Mouse (Mus musculus) E14TG2a.4 (cell line): ENCODE measurements around the gene Jpt2.

Experiments used
- H3K27me3 ChIP-seq: 2 replicates; pipeline ENCODE4 v1.6.1; 2014; ENCODE audit warnings: low read length, control low read depth; ENCODE audit not compliant: insufficient read depth
- H3K36me3 ChIP-seq: 2 replicates; pipeline ENCODE4 v1.6.1; 2014; ENCODE audit warnings: low read length, control low read depth; ENCODE audit not compliant: insufficient read depth
- H3K4me1 ChIP-seq: replicated peaks from 2 replicates; pipeline ENCODE4 v1.6.1; 2014; ENCODE audit warnings: low read depth, low read length, control low read depth
- H3K4me3 ChIP-seq: replicated peaks from 2 replicates; pipeline ENCODE4 v1.5.1; 2014; ENCODE audit warnings: mild to moderate bottlenecking, low read length
- H3K9me3 ChIP-seq: 2 replicates; pipeline ENCODE4 v1.6.1; 2014; ENCODE audit warnings: low read length, control low read depth
- CTCF ChIP-seq: conservative IDR thresholded peaks from 2 replicates; pipeline ENCODE4 v1.5.1; 2014; ENCODE audit warnings: low read length
- NANOG ChIP-seq: IDR thresholded peaks from 2 replicates; pipeline ENCODE4 v1.6.1; 2014; ENCODE audit warnings: borderline replicate concordance, low read length, mixed read lengths
- POU5F1 ChIP-seq: IDR thresholded peaks from 2 replicates; pipeline ENCODE4 v1.6.1; 2014; ENCODE audit warnings: low read length, borderline replicate concordance

Jpt2 gene

DNA sequence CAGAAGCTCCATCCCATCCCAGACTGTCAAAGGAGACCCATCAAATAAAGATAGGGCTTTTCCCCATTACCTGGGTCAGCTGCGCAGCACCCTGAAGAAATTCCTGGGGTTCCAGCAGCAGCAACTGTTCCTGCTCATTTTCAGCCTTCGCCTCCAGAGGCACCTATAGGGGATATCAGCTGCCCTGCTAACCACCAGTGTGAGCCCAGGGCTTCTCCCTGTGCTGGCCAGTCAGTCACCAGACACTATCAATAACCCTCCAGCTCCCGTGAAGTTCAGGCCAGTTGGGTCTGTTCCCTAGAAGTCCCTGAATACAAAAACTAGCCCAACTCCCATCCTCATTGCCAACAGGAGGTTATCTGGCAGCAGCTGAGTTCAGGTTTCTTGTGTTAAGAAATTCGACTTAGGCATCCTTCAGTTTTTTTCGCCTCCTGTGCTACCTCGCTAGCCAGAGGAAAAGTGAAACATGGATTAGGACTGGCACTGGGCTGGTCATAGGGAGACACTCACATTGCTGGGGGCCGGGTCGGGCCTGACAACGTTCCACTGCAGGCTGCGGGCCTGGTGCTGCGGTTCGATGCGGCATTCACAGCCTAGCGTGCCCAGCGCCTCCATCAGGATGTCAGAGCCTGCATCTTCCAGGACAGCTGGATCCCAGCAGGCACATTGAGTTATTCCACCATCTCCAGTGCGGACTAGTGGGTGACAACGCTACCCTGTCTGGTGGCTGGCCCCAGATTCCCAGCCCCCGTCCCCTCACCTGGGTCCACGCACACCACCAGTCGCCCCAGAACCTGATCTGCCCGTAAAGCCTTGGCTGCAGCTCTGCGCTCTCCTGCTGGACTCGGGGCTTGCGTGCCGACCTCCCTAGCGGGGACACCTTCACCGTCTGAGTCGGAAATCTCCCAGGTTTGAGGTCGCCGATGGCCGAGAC is 66.2 kb downstream of the Jpt2 start:
- H3K27me3 ChIP-seq, result no peaks in the 10 kb centered on the region
- H3K4me1 ChIP-seq, result peaks cover 80% of the 10 kb centered on the region
- peaks cover 82% of the 10 kb centered on the region for H3K36me3 ChIP-seq
- TF ChIP-seq POU5F1, result no peak
- no peak for TF ChIP-seq NANOG
- TF ChIP-seq CTCF, result no peak
- H3K4me3 ChIP-seq, result peak overlapping the region; percentile 94
- H3K9me3 ChIP-seq, result no peaks in the 10 kb centered on the region

DNA sequence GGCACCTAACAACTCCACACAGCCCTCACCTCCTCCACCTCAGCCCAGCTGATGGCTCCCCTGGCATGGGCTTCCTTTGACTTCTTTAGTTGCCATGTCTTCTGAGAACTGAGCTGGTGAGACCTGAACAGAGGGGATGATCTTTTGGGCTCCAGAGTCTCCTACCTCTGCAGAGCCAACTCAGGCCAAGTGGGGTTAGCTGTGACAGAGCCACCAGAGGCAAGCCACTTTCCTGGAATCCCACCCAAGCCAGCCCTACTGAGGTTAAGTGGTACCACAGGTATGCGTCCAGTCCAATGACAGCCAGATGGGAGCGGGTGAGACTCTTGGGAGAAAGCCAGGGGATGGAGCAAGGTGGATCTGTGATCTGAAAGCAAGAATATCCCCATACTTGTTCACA is 67.2 kb downstream of the Jpt2 start:
- Histone ChIP-seq H3K27me3 (no peaks in the 10 kb centered on the region), H3K36me3 (peaks cover 78% of the 10 kb centered on the region), H3K4me3 (peak overlapping the region; percentile 94; the same call in 1 of the 2 replicates), H3K4me1 (peaks cover 77% of the 10 kb centered on the region), H3K9me3 (no peaks in the 10 kb centered on the region)
- TF ChIP-seq NANOG, result no peak
- no peak for TF ChIP-seq CTCF
- no peak for TF ChIP-seq POU5F1

DNA sequence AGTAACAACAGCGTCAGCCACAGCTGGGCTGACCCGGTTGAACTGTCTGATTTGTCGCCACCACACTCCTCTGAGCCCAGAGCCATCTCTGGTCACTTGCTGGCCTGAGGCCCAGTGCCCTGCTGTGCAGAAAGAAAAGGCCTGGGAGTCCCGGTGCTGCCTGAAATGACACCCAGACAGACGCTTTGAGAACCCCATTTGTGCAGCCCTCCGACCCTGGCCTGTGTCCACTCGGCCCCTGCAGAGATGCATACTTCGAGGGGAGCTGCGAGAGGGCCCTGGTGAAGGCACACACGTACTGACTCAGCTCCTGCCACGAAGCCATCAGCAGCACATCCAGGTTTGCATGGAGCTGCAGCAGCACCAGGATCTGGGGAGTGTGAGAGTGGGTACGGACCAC is 67.7 kb downstream of the Jpt2 start:
- Histone ChIP-seq H3K4me3 (no peak overlapping the region), H3K4me1 (peaks cover 77% of the 10 kb centered on the region), H3K9me3 (no peaks in the 10 kb centered on the region), H3K27me3 (no peaks in the 10 kb centered on the region), H3K36me3 (peaks cover 73% of the 10 kb centered on the region)
- TF ChIP-seq NANOG (no peak), POU5F1 (no peak), CTCF (no peak)

GRCm38 (mm10) chr17:24891321-24891720 is 69.2 kb downstream of the Jpt2 start:
- H3K36me3 ChIP-seq, result peaks cover 62% of the 10 kb centered on the region
- TF ChIP-seq CTCF (no peak), POU5F1 (no peak)
- peak overlapping the region; percentile 26; the same call in 1 of the 2 replicates for H3K4me3 ChIP-seq
- H3K4me1 ChIP-seq, result peaks cover 73% of the 10 kb centered on the region
- H3K9me3 ChIP-seq, result no peaks in the 10 kb centered on the region
- no peaks in the 10 kb centered on the region for H3K27me3 ChIP-seq

DNA sequence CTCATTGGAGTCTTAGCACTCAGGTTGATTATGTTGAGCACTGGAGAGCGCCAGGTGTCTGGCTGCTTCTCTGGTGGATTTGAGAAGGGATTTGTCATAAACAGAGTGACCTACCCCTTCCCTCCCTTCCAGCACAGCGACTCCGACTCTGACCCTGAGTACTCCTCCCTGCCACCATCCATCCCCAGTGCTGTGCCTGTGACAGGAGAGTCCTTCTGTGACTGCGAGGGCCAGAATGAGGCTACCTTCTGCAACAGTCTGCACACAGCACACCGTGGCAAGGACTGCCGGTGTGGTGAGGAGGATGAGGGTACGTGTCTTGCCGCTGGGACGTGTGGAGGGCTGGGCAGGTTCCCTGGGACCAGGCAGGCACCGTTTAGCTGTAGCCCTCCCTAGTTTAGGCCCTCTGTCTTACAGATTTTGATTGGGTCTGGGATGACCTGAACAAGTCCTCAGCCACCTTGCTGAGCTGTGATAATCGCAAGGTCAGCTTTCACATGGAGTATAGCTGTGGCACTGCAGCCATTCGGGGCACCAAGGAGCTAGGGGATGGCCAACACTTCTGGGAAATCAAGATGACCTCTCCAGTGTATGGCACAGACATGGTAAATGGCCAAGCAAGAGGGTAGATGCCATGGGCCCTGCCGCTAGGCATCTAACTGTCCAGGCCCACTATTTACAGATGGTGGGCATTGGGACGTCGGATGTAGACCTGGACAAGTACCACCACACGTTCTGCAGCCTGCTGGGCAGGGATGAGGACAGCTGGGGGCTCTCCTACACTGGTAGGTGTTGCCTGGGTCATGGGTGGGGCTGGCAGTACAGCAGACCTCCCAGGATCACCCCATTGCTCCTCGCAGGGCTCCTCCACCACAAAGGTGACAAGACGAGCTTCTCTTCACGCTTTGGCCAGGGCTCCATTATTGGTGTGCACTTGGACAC is 70.1 kb downstream of the Jpt2 start:
- H3K9me3 ChIP-seq, result no peaks in the 10 kb centered on the region
- peaks cover 57% of the 10 kb centered on the region for H3K36me3 ChIP-seq
- TF ChIP-seq NANOG (no peak), CTCF (no peak), POU5F1 (no peak)
- H3K27me3 ChIP-seq, result no peaks in the 10 kb centered on the region
- H3K4me1 ChIP-seq, result peaks cover 68% of the 10 kb centered on the region
- no peak overlapping the region for H3K4me3 ChIP-seq

DNA sequence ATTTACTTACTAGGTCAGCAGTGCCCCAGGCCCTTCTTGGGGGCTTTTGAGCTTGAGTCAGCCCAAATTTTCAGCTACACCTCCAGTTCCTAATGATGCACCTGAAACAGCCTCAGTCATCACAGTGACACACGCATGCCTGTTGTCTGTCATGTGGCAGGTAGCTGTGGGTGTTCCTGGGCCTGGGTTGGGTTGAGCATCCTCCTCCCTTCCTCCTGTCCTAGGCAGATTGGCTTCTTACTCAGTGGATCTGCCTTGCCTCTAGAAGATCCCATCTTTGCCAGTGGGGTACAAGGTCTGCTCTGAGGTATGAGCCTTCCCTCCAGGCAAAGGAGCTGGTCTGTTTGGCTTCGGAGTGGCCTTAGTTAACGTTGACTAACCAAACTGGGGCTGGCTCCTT is 71.6 kb downstream of the Jpt2 start:
- Histone ChIP-seq H3K9me3 (no peaks in the 10 kb centered on the region), H3K27me3 (no peaks in the 10 kb centered on the region), H3K36me3 (peaks cover 69% of the 10 kb centered on the region), H3K4me3 (no peak overlapping the region), H3K4me1 (peaks cover 76% of the 10 kb centered on the region)
- no peak for TF ChIP-seq NANOG
- TF ChIP-seq CTCF, result no peak
- TF ChIP-seq POU5F1, result no peak
